Mouse (Mus musculus): ENCODE results near the gene Trpv4.

DNA sequence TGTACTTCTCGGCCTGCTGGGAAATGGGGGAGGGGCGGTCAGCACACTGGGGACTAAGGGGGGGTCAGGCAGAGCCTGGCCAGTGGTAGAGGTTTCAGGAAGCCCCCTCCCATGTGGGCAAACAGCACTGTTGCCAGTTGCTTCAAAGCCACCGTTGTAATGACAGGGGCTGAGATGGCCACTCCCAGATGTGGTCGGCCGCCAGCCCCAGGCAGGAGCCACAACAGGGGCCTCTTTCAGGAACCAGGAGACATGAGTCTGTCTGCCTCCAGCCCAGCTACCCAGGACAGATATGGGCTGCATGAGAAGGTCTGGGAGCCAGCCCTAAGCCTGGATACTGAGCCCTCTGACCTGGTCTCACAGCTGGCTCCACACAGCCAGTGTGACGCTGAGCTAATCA lies 13.3 kb downstream of the Trpv4 start:
- TF ChIP-seq CTCF (IDR thresholded peaks at IDR 0.05; ENCODE audit: borderline replicate concordance, control insufficient read depth, extremely low read depth, insufficient read depth, low read length, poor library complexity) (no peak), POLR2A (IDR thresholded peaks at IDR 0.05; ENCODE audit: control insufficient read depth, extremely low read depth, insufficient read depth, low read length, poor library complexity) (no peak)
